Mouse (Mus musculus) cortical plate, adult 2 months (tissue): ENCODE data around the gene Cnn3.

Source experiments
- CTCF ChIP-seq: fragments of 200-500 bp; IDR thresholded peaks from 2 replicates; pipeline ENCODE4 v1.5.1; 2011; ENCODE audit warnings: mild to moderate bottlenecking, control low read depth, low read length; ENCODE audit not compliant: insufficient read depth; ENCODE audit errors: extremely low read depth
- POLR2A ChIP-seq: fragments of 200-500 bp; IDR thresholded peaks from 2 replicates; pipeline ENCODE4 v1.6.1; 2011; ENCODE audit warnings: mild to moderate bottlenecking, low read length, control low read depth; ENCODE audit not compliant: insufficient read depth; ENCODE audit errors: extremely low read depth

DNA sequence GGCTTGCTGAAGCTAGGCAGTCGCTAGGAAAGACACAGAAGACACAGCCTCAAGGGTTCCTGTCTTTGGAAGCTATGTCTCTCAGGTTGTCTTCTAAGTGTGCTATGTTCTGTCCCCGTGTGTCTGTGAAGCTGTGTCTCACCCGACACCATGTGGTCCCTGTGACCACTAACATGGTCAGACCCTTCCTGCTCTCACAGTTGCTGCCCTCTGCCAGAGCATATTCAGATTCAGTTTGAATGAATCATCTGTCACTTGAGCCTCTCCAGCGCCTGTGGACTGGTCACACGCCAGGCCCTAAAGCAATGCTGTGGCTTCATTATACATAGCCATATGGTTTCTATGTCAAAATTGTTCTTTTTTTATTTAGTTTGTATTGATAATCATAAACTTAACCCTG is 46.6 kb upstream of the Cnn3 start:
- TF ChIP-seq POLR2A (no peak), CTCF (no peak)
